Mouse (Mus musculus) induced T-regulatory cell, adult 2 months (primary cell): Measurements from ENCODE around the gene Trim62.

Source experiments
- DNase-seq: peaks from one replicate; pipeline ENCODE4 v3.0.0-alpha.2; 2012; ENCODE audit warnings: low read depth

The Trim62 gene

DNA sequence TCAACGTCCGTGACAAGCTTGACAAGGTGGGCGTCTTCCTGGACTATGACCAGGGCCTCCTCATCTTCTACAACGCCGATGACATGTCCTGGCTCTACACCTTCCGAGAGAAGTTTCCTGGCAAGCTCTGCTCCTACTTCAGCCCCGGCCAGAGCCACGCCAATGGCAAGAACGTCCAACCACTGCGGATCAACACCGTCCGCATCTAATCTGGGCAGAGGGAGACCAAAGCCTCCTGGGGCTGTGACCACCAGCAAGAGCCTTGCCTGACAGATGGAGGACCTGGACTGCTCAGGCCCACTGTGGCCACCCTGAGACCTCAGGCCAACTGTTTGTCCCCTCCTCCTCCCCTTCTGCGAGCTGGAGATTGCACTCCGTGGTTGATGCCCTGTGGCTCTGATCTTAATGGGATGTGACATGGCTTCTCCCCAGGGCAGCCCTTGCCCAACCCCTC, 26.0 kb downstream of the Trim62 start:
- DNase-seq = no peak

DNA sequence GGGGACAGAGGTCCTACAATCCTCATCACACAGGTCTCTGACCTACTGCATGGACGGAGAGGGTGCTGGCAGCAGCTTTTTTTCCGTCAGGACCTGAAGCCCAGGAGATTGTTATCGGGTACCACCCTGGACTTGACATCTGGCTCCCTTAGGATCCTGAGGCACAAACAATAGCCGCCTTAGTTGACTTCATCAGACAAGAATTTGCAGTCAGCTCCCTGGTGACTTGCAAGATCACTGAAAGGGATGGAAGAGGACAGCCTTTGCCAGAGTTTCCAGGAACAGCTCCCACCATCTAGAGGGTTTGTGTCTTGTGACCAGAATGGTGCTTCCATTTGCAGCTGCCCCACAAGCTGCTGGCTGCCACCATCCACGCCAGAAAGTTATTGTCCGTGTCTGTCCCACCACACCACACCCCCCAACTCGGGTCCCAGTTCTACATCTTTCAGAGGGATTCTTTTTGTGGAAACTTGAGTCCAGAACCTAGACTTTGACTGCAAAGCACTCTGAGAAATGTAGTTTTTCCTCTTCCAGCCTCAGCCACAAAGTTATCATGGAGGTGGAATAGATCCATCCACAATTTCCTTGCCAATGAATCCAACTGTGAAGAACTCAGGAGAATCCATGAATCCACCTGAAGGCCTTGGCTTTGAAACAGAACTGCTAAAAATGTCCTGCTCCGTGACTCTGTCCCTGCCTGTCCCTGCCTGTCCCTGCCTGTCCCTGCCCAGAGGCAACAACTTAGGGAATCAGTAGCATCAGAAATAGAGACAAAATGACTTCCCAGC, 27.1 kb downstream of the Trim62 start:
- DNase-seq = no peak

DNA sequence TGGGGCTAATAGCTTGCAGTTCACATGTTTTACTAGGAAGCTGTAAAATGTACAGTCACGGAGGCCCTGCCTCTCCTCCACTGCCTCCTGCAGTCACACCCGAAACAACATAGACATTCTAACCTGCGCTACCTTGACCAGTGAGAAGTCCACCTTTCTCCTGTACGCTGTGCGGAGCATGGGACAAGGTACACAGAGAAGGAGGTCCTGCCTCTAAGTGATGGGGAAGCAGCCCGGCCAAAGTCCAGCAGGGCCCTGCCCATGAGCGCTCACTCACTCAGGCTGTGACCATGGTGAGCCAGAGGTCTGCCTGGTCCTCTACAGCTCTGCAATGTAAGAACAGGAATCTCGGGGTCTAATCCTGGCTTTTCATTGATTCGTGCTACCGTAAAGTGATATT, 28.7 kb downstream of the Trim62 start:
- no peak for DNase-seq

DNA sequence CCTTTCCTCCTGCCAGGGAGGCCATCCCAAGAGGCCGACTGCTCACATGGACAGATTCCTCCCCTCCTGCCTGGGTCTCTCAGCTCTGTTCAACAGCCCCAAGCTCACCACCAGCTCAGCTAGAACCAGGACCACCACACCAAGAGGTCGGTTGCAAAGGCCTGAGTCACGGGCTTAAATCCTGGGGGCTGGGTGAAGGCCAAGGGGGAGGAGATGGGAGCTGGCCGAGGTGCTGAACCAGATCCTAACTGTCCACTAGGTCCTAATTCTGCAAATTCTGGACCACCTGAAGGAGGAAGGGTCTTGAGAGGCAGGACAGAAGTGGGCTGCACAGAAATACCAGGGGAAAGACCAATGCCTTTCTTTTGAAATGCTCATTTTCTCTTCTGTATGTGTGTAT, 30.4 kb downstream of the Trim62 start:
- peak; percentile 10 for DNase-seq

DNA sequence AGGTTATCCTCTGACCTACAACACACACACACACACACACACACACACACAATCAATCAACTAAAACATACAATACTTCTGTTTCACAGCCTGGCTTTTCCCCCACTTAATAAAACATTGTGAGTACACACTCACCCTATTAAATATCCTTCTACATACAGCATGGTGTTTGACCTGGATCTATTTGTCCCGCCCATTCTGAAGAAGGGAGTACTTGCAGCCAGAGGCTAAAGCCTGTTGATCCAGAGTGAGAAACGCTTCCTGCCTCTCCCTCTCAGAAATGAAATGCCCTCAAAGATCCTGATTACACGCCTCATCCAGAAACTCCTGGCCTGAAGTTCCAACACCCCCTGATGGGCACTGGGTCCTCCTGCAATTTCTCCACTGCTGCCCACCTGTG, 33.7 kb downstream of the Trim62 start:
- DNase-seq = no peak

DNA sequence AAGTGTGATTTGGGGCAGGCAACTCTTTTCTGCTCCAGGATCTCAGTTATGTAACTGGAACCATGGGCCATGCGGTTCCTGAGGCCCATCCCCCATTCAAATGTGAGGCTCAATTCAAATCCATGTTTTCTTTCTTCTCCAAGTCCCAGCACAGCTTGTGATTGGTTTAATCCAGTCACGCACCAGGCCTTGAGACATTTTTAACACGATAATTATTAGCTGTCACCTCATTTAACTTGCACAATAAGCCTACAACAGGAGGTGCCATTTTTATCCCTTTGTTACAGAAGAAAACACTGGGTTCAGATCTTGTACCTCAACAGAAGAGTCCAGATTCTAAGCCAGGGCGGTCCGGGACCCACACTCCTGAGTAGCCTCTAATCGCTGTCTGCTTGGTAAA, 34.4 kb downstream of the Trim62 start:
- DNase-seq = no peak

DNA sequence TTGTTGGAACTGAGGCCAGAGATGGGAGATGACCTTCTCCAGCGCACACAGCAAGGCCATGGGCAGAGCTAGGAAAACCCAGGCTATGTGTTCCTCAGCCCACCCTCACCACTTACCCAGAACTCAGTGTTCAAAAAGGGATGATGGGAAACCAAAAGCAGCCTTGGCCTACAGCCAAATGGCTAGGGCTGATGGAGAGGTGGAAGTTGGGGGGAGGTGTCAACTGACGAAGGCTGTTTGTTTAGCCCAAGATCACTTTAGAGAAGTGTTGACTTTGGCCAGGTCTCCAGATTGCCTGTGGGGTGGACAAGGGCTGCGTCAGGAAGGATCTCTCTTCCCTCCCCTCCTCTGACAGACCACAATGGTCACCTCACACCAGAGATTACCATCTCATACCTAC, 34.8 kb downstream of the Trim62 start:
- no peak for DNase-seq

DNA sequence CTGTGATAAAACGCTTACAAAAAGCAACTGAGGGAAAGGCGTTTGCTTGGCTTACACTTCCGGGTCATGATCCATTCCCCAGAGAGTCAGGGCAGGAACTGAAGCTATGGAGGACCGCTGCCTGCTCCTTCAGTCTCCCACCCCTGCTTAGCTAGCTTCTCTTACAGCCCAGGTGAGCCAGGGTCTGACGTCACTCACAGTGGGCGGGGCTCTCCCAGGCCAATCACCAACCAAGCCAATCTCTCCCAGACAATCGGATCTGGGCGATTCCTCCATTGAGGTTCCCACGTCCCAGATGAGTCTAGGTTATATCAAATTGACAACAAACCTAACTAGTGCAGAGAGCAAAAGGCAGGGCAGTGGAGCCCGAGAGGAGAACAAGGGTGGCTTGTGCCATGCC, 35.7 kb downstream of the Trim62 start:
- DNase-seq = no peak

DNA sequence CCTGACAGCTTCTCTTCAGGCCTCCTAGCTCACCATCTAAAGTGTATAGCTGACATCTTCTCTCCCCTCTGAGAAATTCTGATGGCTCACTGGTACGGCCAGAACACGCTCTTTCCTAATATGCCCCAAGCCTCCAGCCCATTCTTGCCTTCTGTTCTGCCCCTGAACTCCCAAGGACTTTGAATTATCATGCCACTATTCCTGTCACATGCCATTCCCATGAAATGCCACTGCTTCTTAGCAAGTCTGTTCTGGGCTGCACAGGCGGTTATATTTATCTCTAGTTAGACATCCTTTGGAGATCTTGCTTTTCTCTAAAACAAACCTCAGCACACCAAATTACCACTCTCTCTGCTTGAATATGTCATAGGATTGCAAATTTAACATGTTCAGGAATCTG, 40.2 kb downstream of the Trim62 start:
- no peak for DNase-seq

DNA sequence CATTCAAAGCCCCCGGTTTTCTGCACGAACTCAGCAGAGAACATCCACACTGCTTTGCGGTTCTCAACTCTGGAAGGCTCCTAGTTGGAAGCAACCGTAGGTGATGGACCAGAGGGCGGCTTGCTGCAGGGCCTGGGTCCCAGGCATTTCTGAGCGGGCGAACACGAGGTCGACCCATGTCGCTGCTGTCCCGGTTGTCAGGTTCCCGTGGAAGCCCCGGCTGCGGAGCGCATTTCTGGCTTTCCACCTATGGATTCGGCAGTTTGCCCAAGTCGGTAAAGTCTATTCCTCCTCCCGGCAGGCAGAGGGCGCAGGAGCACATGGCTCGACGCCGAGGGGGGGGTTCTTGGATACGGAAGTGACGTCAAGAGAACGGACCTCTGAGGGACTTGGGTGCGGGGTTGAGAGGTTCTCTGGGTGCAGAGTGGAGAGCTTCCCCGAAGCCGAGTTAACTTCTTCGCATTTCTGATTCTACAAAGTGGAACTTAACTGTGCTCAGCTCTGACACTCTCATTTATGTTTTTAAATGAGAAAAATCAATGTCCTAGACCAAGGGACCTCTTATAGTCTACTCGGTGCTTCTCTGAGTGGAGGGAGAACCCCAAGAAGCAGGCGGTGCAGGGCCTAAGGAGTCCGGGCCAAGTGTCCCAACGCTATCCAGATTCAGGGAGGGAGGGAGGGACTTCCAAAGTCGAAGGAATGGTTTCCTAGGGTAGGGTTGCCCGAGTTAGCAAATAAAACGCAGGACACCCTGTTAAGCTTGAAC, 41.6 kb downstream of the Trim62 start:
- DNase-seq = peak; percentile 90

DNA sequence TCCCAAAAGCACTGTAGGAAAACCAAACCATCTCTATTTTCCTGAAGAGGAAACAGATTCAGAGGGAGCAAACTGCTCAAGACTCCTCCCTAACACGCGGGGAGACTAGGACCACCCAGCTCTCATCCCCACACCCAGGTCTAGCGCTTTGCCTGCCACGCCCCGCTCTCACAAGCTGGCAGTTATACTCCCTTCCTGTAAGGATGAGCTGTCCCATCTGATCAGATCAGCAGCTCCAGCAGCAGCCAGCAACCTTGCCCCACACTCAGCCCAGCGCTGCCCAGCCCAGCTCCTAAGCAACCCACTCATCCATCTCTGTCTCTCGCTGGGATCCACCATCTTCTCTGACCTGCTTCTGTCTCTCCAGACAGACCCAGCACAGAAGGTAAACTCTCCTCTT, 49.4 kb downstream of the Trim62 start:
- no peak for DNase-seq

DNA sequence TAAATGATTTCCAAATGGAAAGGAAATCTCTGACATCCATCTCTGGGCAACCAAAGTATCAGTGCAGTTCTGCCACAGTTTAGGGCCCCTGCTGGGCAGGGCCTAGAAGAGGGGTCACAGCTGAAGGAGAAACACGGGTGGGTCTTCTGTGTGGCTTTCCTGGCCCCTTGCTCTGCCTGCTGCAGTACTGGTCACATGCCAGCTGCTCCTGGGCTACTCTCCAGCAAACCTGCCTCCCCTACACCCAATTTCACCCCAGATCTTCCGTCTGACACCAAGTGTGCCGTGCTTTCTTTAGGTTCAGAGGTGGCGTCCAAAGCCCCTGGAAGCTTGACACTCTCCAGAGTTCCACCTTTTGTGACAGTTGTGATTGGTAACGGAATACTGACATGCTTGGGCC, 52.2 kb downstream of the Trim62 start:
- DNase-seq = no peak

DNA sequence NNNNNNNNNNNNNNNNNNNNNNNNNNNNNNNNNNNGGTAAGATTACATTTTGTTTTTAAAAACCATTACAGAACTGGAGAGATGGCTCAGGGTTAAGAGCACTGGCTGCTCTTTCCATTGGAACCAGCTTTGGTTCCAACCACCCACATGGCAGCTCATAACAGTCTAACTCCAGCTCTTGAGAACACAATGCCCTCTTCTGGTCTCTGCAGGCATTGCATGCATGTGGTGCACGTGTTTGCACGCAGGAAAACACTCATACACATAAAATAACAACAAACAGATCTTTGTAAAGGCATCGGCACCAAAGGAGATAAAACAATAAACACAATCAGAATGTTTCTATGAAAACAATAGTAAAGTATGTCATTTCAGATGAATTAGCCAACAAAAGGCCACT, 59.0 kb downstream of the Trim62 start:
- DNase-seq = peak; percentile 55

DNA sequence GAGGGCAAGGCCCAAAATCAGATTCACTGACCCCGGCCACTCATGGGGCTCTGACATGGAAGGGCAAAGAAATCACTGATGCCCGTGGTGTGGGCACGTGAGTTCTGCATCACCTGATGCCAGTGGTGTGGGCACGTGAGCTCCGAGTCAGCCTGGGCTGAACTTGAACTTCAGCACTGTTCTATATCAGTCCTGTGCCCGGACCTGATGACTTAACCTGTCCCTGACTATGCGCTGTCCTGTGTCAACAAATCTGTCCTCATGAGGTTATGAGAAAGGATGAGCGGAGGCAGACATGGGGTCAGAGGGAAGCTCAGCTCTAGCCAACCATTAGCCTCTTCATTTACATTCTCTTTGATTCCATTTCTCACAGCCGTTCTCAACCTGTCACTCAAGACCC, 63.4 kb downstream of the Trim62 start:
- DNase-seq = no peak

DNA sequence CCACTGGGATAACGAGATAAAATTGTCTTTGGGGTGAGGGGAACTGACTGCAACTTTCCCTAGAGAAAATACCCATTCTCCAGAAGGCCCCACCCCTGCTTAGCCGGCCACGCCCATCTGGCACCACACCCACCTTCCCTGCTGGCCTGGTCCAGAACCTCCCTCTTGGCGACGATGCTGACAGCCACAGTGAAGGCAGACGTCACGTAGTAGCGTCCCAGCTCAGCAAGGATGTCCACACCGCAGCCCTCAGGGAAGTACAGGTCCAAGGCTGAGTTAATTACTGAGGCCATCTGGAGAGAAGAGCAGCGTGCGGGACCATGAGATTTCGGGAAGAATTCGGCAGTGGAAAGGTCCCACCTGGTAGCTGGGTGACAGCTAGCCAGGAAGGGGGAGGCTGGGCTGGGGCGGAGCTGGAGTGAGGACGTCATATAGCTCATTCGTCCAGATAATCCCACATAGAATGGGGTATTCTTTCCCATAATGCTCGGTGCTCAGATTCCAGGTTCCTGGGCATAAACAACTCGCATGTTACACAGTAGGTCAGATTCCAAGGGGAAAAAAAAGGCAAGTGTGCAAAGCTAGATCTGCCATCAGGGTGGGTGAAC, 64.0 kb downstream of the Trim62 start:
- DNase-seq = no peak

DNA sequence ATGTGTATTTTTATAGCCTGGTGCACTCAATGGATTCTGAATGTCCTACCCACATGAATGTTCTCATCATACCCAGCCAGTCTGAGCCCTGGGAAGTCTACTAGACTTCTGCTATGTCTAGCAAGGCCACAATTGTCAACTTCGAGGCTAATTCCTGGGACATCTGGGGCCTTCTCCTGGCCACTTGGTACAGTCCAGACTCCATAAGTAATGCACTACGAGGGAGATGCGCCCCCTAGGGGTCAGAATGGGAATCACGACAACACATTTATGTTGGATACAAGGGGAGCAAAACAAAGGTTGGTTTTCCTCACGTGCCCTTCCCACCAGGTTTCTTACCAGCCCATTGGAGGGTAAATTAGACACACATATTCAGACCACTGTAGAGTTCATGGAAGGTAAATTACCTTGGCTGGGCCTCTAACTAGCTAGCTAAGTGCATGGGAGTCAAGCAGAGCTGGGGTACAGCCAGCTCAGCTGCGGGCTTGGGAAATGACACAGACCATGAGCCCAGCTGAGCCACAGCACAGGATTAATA, 64.8 kb downstream of the Trim62 start:
- peak; percentile 74 for DNase-seq

DNA sequence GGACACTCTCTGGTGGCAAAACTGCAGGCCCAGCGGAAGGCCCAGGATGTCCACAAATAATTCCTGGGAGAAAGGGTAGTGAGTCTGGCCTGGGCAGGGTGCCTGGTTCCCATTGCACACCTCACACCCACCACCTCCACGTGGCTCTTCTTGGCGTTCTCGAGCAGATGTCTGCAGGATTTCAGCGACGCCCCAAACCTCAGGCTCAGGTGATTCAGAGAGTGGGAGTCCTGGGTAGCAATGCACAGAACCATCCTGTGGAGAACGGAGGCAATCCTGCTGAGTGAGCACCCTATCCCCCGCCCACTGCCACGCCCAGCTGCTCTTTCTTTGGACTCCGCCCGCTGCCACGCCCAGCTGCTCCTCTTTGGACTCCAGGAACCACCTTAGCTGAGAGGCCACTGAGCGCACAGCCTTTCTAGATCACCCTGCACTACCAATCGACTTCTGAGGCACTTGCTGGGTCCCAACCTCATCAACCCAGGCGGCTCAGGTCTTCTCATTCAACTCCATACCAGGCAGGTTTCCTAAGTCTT, 66.2 kb downstream of the Trim62 start:
- DNase-seq = no peak

DNA sequence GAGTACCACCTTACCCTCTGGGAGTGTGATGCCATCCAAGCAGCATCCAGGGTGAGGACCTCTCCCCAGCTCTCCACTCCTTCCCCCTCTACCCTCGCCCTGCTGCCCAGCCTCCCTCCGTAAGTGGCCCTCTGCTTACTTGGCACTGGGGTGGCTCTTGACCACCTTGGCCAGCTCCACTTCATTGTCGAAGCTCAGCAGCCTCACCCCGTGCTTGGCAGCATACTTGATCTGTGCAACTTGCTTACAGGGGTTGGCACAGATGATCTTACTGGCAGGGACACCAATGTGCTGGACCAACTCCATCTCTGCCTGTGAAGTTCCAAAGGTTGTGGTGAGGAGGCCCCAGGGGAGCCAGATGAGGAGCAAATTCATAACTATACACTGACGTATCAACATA, 67.1 kb downstream of the Trim62 start:
- no peak for DNase-seq

DNA sequence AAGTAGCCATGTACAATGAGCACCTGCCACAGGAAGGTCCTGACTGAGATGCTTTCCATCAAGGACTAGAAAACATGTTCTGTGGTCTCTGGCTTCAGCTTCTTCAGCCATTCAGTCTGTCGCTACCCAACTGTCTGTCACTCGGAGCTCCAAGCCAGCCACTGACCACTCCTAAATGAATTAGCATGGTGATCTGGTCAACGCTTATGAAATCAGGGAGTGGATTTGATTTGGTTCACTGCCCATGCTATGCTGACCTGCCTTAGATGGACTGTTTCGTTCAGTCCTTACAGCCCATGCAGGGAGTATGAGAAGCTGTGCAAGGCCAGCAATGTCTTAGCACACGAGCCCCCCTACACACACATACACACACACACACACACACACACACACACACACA, 70.5 kb downstream of the Trim62 start:
- DNase-seq = no peak

DNA sequence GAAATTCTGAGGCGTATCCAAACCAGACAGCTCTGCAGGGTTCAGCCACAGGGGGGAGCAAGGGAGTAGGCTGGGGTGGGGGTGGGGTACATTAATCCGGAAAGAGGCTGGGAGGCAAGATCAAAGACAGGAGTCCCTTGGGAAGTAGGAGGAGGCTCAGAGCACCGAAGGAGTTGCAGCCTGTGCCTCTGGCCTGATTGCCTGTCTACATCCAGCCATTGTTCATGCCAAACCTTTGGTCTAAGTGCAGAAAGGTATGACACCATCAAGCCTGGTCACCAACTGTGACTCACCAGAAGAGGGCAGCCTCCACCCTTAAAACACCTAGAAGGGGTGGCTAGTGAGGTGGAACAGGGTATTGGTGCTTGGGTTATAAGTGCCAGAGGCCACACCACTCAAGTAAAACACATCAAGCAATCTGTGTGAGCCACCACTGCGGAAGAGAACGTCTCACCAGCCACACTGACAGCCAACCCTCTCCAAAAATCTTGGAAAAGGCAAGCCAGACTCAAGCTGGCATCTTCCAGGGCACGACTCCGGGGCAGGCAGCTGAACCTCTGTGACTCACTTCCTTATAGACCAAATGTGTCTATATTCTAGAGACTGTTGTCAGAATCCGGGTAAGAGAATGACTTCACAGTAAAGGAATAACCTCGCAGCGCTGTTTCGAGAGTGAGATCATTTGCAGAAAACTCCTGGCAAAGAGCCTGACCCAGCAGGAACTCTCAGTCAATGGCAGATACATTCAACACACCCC, 74.0 kb downstream of the Trim62 start:
- peak; percentile 83 for DNase-seq

DNA sequence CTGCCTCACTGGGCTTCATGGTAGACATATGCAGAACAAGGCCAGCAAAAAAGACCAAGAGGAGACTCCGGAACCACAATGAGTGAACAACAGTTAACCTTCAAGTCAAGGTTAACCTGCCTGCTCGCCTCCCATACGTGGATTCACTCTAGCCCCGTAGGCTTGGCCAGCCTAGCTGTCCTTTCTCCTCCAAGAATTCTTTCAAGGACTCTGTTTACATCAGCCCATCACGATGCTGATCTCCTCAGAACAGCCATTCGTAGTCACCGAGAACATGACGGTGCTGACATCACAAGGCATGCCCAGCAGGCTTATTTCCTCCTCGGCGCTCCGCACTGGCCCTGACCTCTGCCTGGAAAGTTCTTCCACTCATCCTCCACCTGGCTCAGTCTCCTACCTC, 74.8 kb downstream of the Trim62 start:
- DNase-seq = no peak

DNA sequence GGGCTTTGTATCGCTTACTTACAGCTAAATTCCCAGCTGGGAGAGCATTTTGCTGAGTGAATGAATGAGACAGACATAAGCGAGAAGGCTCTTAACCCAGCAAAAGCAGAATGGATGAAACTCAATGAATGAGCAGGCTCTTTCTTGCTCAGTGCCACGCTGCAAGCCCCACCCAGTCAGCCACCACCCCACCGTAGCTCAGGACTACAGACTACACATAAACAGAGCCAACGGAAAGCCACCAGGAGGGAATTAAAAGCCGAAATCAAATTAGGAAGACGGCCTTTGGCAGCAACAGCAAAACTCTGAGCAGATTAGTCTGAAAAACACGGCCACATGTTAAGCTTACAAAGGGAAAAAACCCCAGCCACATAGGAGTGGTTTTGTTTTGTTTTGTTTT, 75.5 kb downstream of the Trim62 start:
- no peak for DNase-seq
